Mouse (Mus musculus) testis, adult 2 months (tissue): ENCODE results near the gene Kcnk6.

Experiments used
- CTCF ChIP-seq: fragments of 200-500 bp; IDR thresholded peaks from 2 replicates; pipeline ENCODE4 v1.5.1; 2012; ENCODE audit warnings: low read depth, mild to moderate bottlenecking, inconsistent platforms, low read length, moderate library complexity; ENCODE audit not compliant: control insufficient read depth, insufficient read depth, insufficient replicate concordance
- POLR2A ChIP-seq: fragments of 200-500 bp; IDR thresholded peaks from 2 replicates; pipeline ENCODE4 v1.6.1; 2012; ENCODE audit warnings: low read depth, mild to moderate bottlenecking, inconsistent platforms, low read length, moderate library complexity; ENCODE audit not compliant: control insufficient read depth

GRCm38 (mm10) chr7:29228202-29228601 lies 4.1 kb downstream of the Kcnk6 start:
- TF ChIP-seq POLR2A (no peak), CTCF (no peak)
